Mouse (Mus musculus) liver, postnatal 0 days (tissue): Measurements from ENCODE around the gene Ptrhd1. TPM values are rescaled to one million over a fixed set of nuclear protein-coding genes. Genes with fewer than 3 reads are reported as not detected.
A peak's percentile ranks its signal among the peaks of the same experiment; 100 is the strongest.

ENCODE experiments used
- ATAC-seq: fragments of 200-750 bp; cut with Nextera tagmentation; 2 replicates; pipeline ENCODE4 v1.8.0; 2017; ENCODE audit warnings: mild to moderate bottlenecking, moderate library complexity
- DNase-seq: peaks from one replicate; pipeline ENCODE4 v3.0.0-alpha.2; 2016
- H3K27ac ChIP-seq: fragments of 300-500 bp; sonication (generic); 2 replicates; pipeline ENCODE4 v1.5.1; 2014; ENCODE audit warnings: antibody characterized with exemption, moderate library complexity, mild to moderate bottlenecking, low read depth
- H3K27me3 ChIP-seq: fragments of 300-500 bp; sonication (generic); 2 replicates; pipeline ENCODE4 v1.6.1; 2014; ENCODE audit warnings: low read length, control low read depth, mixed read lengths; ENCODE audit not compliant: insufficient read depth
- H3K36me3 ChIP-seq: fragments of 300-500 bp; sonication (generic); replicated peaks from 2 replicates; pipeline ENCODE4 v1.6.1; 2014; ENCODE audit warnings: mild to moderate bottlenecking, control low read depth, low read length, moderate library complexity, mixed read lengths; ENCODE audit not compliant: insufficient read depth
- H3K4me1 ChIP-seq: fragments of 300-500 bp; sonication (generic); 2 replicates; pipeline ENCODE4 v1.6.1; 2014; ENCODE audit warnings: antibody characterized with exemption, mild to moderate bottlenecking, control low read depth; ENCODE audit not compliant: insufficient read depth
- H3K4me2 ChIP-seq: fragments of 300-500 bp; sonication (generic); 2 replicates; pipeline ENCODE4 v1.6.1; 2014; ENCODE audit warnings: low read depth, mild to moderate bottlenecking, low read length, moderate library complexity, mixed read lengths
- H3K4me3 ChIP-seq: fragments of 300-500 bp; sonication (generic); 2 replicates; pipeline ENCODE4 v1.5.1; 2014; ENCODE audit warnings: low read depth, low read length
- H3K9ac ChIP-seq: fragments of 300-500 bp; sonication (generic); replicated peaks from 2 replicates; pipeline ENCODE4 v1.6.1; 2014; ENCODE audit warnings: mild to moderate bottlenecking, moderate library complexity
- H3K9me3 ChIP-seq: fragments of 300-500 bp; sonication (generic); 2 replicates; pipeline ENCODE4 v1.6.1; 2016; ENCODE audit warnings: mild to moderate bottlenecking, control low read depth, low read length, mixed read lengths
- CTCF ChIP-seq: sonication (generic); IDR thresholded peaks from 2 replicates; pipeline ENCODE4 v1.5.1; 2016; ENCODE audit warnings: antibody characterized with exemption, low read depth
- EP300 ChIP-seq: IDR thresholded peaks from 2 replicates; pipeline ENCODE4 v1.6.1; 2016; ENCODE audit warnings: antibody characterized with exemption, low read depth, mild to moderate bottlenecking
- WGBS: fragments of 180-500 bp; shearing (Covaris S2); extraction: QIAGEN DNeasy Blood & Tissue Kit; methylation state at CpG from one replicate; pipeline ENCODE4 v1.1.7; 2014; ENCODE audit not compliant: insufficient replicate concordance; 5-methylcytosine and 5-hydroxymethylcytosine counted together
- polyA plus RNA-seq: library from polyadenylated mRNA; unstranded; fragments of >200 nt; fragmentation: Nextera tagmentation; extraction: Ambion mirVana; gene quantifications from 2 replicates; pipeline ENCODE4 v1.2.1, GENCODE M21; 2015

The Ptrhd1 gene
- polyA plus RNA-seq, 1 experiment from 2014 or later, result 2.7 TPM

GRCm38 (mm10) chr12:4206106-4206505, 27.7 kb upstream of the Ptrhd1 start:
- H3K9me3 ChIP-seq, result no peaks in the 10 kb centered on the region
- H3K4me3 ChIP-seq, result no peak overlapping the region
- ATAC-seq, result no peak
- H3K4me1 ChIP-seq, result 0 out of 2 replicates have a peak, but pooled peaks cover 2% of the 10 kb centered on the region
- H3K27ac ChIP-seq, result no peak overlapping the region
- 0 out of 2 replicates have a peak, but pooled peaks cover 3% of the 10 kb centered on the region for H3K36me3 ChIP-seq
- no peak overlapping the region for H3K4me2 ChIP-seq
- TF ChIP-seq CTCF (no peak), EP300 (no peak)
- no peak overlapping the region for H3K9ac ChIP-seq
- no peaks in the 10 kb centered on the region for H3K27me3 ChIP-seq
- 90% methylated on average over 11 of the region's 11 CpGs for WGBS
- DNase-seq, result no peak

GRCm38 (mm10) chr12:4208405-4209133, 25.3 kb upstream of the Ptrhd1 start:
- H3K4me3 ChIP-seq, result no peak overlapping the region
- no peaks in the 10 kb centered on the region for H3K27me3 ChIP-seq
- H3K27ac ChIP-seq, result no peak overlapping the region
- TF ChIP-seq EP300 (no peak), CTCF (peak; percentile 74)
- no peak for ATAC-seq
- WGBS, result 69% methylated on average over 15 of the region's 15 CpGs
- H3K4me1 ChIP-seq, result 0 out of 2 replicates have a peak, but pooled peaks cover 2% of the 10 kb centered on the region
- no peak overlapping the region for H3K4me2 ChIP-seq
- H3K9ac ChIP-seq, result no peak overlapping the region
- H3K36me3 ChIP-seq, result peaks cover 15% of the 10 kb centered on the region; the same call in 1 of the 2 replicates
- DNase-seq, result peak; percentile 54
- H3K9me3 ChIP-seq, result no peaks in the 10 kb centered on the region

GRCm38 (mm10) chr12:4209196-4209595, 24.6 kb upstream of the Ptrhd1 start:
- Histone ChIP-seq H3K4me1 (0 out of 2 replicates have a peak, but pooled peaks cover 2% of the 10 kb centered on the region), H3K27me3 (no peaks in the 10 kb centered on the region), H3K4me2 (no peak overlapping the region), H3K9me3 (no peaks in the 10 kb centered on the region), H3K4me3 (no peak overlapping the region), H3K36me3 (peaks cover 18% of the 10 kb centered on the region; the same call in 1 of the 2 replicates), H3K9ac (no peak overlapping the region), H3K27ac (no peak overlapping the region)
- ATAC-seq (no peak), DNase-seq (no peak)
- TF ChIP-seq CTCF, result no peak
- TF ChIP-seq EP300, result no peak
- WGBS, result 86% methylated on average over 9 of the region's 9 CpGs

- peak; percentile 49 for DNase-seq
- no peak overlapping the region for H3K9ac ChIP-seq
- H3K4me3 ChIP-seq, result no peak overlapping the region
- peak; percentile 72 for ATAC-seq
- no peak overlapping the region for H3K4me2 ChIP-seq
- H3K36me3 ChIP-seq, result peaks cover 36% of the 10 kb centered on the region
- no peaks in the 10 kb centered on the region for H3K27me3 ChIP-seq
- 52% methylated on average over 9 of the region's 9 CpGs for WGBS
- no peak overlapping the region for H3K27ac ChIP-seq
- no peaks in the 10 kb centered on the region for H3K4me1 ChIP-seq
- no peaks in the 10 kb centered on the region for H3K9me3 ChIP-seq
- TF ChIP-seq CTCF (peak; percentile 47), EP300 (no peak)
These were observed 22.7 kb upstream of the Ptrhd1 start for GRCm38 (mm10) chr12:4211174-4211573.

GRCm38 (mm10) chr12:4212908-4213307, 20.9 kb upstream of the Ptrhd1 start:
- H3K36me3 ChIP-seq, result peaks cover 35% of the 10 kb centered on the region
- TF ChIP-seq CTCF (no peak), EP300 (no peak)
- no peak for DNase-seq
- H3K27ac ChIP-seq, result no peak overlapping the region
- no peaks in the 10 kb centered on the region for H3K4me1 ChIP-seq
- WGBS, result 67% methylated on average over 8 of the region's 8 CpGs
- H3K9ac ChIP-seq, result no peak overlapping the region
- no peak overlapping the region for H3K4me2 ChIP-seq
- ATAC-seq, result no peak
- no peaks in the 10 kb centered on the region for H3K27me3 ChIP-seq
- no peak overlapping the region for H3K4me3 ChIP-seq
- no peaks in the 10 kb centered on the region for H3K9me3 ChIP-seq

- WGBS, result 88% methylated on average over 7 of the region's 7 CpGs
- H3K9me3 ChIP-seq, result no peaks in the 10 kb centered on the region
- no peak overlapping the region for H3K9ac ChIP-seq
- no peak overlapping the region for H3K4me2 ChIP-seq
- ATAC-seq, result no peak
- TF ChIP-seq EP300 (no peak), CTCF (no peak)
- H3K27ac ChIP-seq, result no peak overlapping the region
- no peak overlapping the region for H3K4me3 ChIP-seq
- DNase-seq, result no peak
- no peaks in the 10 kb centered on the region for H3K27me3 ChIP-seq
- peaks cover 44% of the 10 kb centered on the region for H3K36me3 ChIP-seq
- H3K4me1 ChIP-seq, result peaks cover 10% of the 10 kb centered on the region
These were observed 3.7 kb upstream of the Ptrhd1 start for GRCm38 (mm10) chr12:4230156-4230555.
